Mouse (Mus musculus) liver, embryonic 14.5 days (tissue): ENCODE data around the gene Rabep2. TPM values are rescaled to one million over a fixed set of nuclear protein-coding genes. Genes with fewer than 3 reads are reported as not detected.

Experiments used
- ATAC-seq: fragments of 200-750 bp; cut with Nextera tagmentation; 2 replicates; pipeline ENCODE4 v1.8.0; 2017; ENCODE audit warnings: moderate number of reproducible peaks, mild to moderate bottlenecking, moderate library complexity; ENCODE audit not compliant: insufficient read depth
- DNase-seq, 3 experiments: peaks; one replicate each; pipeline ENCODE4 v3.0.0-alpha.2; 2012 to 2013; ENCODE audit warnings: low read depth in 3 of 3, low spot score in 3 of 3
- H3K27ac ChIP-seq: fragments of 300-500 bp; sonication (generic); 2 replicates; pipeline ENCODE4 v1.5.1; 2014; ENCODE audit warnings: moderate library complexity, mild to moderate bottlenecking, control low read depth, inconsistent platforms
- H3K27me3 ChIP-seq: fragments of 300-500 bp; sonication (generic); 2 replicates; pipeline ENCODE4 v1.6.1; 2014; ENCODE audit warnings: mild to moderate bottlenecking, low read length, moderate library complexity; ENCODE audit not compliant: control insufficient read depth, insufficient read depth
- H3K36me3 ChIP-seq: fragments of 300-500 bp; sonication (generic); replicated peaks from 2 replicates; pipeline ENCODE4 v1.6.1; 2014; ENCODE audit warnings: low read depth; ENCODE audit not compliant: control insufficient read depth, insufficient read depth
- H3K4me1 ChIP-seq, 2 experiments: fragments of 200-500 bp in 1 of 2; fragments of 300-500 bp in 1 of 2; sonication (generic) in 1 of 2; replicated peaks; 2 replicates each; pipeline ENCODE4 v1.6.1; 2012 to 2014; ENCODE audit warnings: antibody characterized with exemption in 1 of 2, inconsistent platforms in 1 of 2, low read length in 1 of 2; ENCODE audit not compliant: control insufficient read depth in 2 of 2, insufficient read depth in 2 of 2
- H3K4me2 ChIP-seq: fragments of 300-500 bp; sonication (generic); 2 replicates; pipeline ENCODE4 v1.6.1; 2014; ENCODE audit warnings: low read depth, mild to moderate bottlenecking, control low read depth, moderate library complexity
- H3K4me3 ChIP-seq, 2 experiments: fragments of 200-500 bp in 1 of 2; fragments of 300-500 bp in 1 of 2; sonication (generic) in 1 of 2; 2 replicates each; pipeline ENCODE4 v1.5.1; 2012 to 2014; ENCODE audit warnings: low read depth in 2 of 2, low read length in 2 of 2, mild to moderate bottlenecking in 2 of 2, control low read depth in 1 of 2, inconsistent platforms in 1 of 2, moderate library complexity in 1 of 2; ENCODE audit not compliant: insufficient read depth in 1 of 2
- H3K9ac ChIP-seq: fragments of 300-500 bp; sonication (generic); replicated peaks from 2 replicates; pipeline ENCODE4 v1.6.1; 2014; ENCODE audit warnings: mild to moderate bottlenecking, control low read depth, moderate library complexity
- H3K9me3 ChIP-seq: fragments of 300-500 bp; sonication (generic); 2 replicates; pipeline ENCODE4 v1.6.1; 2016; ENCODE audit warnings: low read length, mixed read lengths; ENCODE audit not compliant: control insufficient read depth
- CTCF ChIP-seq: IDR thresholded peaks from 2 replicates; pipeline ENCODE4 v1.5.1; 2016; ENCODE audit warnings: antibody characterized with exemption, low read depth, control low read depth
- EP300 ChIP-seq: IDR thresholded peaks from 2 replicates; pipeline ENCODE4 v1.6.1; 2016; ENCODE audit warnings: antibody characterized with exemption, low read depth
- WGBS: fragments of 180-500 bp; shearing (Covaris S2); extraction: QIAGEN DNeasy Blood & Tissue Kit; methylation state at CpG from one replicate; pipeline ENCODE4 v1.1.7; 2014; ENCODE audit not compliant: insufficient replicate concordance; 5-methylcytosine and 5-hydroxymethylcytosine counted together
- polyA plus RNA-seq, 2 experiments: library from polyadenylated mRNA; depleted of rRNA in 1 of 2; stranded (reverse) in 1 of 2; unstranded in 1 of 2; fragments of >200 nt; fragmentation: Nextera tagmentation in 1 of 2; extraction: Ambion mirVana in 1 of 2; gene quantifications; 2 replicates each; pipeline versions ENCODE4 v1.2.1 to v1.2.3; 2012 to 2014

Gene Rabep2
- polyA plus RNA-seq, 2 experiments, result 4.4 to 4.6 TPM

- peaks cover 0 to 16% of the 10 kb centered on the region in 2 experiments; a peak in 2 of 4 replicates for H3K4me1 ChIP-seq
- WGBS, result 28% methylated on average over 7 of the region's 7 CpGs
- H3K36me3 ChIP-seq, result no peaks in the 10 kb centered on the region; the same call in 1 of the 2 replicates
- H3K4me2 ChIP-seq, result no peak overlapping the region
- no peak for TF ChIP-seq CTCF
- TF ChIP-seq EP300, result no peak
- H3K27ac ChIP-seq, result no peak overlapping the region
- no peaks in the 10 kb centered on the region for H3K9me3 ChIP-seq
- ATAC-seq (no peak), DNase-seq (no peak)
- H3K27me3 ChIP-seq, result no peaks in the 10 kb centered on the region
- no peak overlapping the region for H3K4me3 ChIP-seq
- H3K9ac ChIP-seq, result no peak overlapping the region
Measured at GRCm38 (mm10) chr7:126465246-126466030, 36.9 kb downstream of the Rabep2 start.

GRCm38 (mm10) chr7:126466116-126466515 lies 37.6 kb downstream of the Rabep2 start:
- H3K27ac ChIP-seq, result no peak overlapping the region
- TF ChIP-seq EP300 (no peak), CTCF (no peak)
- H3K36me3 ChIP-seq, result no peaks in the 10 kb centered on the region; the same call in 1 of the 2 replicates
- no peak for ATAC-seq
- H3K4me2 ChIP-seq, result no peak overlapping the region
- 62% methylated on average over 9 of the region's 9 CpGs for WGBS
- DNase-seq, result no peak
- peaks cover 0 to 18% of the 10 kb centered on the region in 2 experiments; a peak in 2 of 4 replicates for H3K4me1 ChIP-seq
- H3K4me3 ChIP-seq, result no peak overlapping the region
- no peaks in the 10 kb centered on the region for H3K9me3 ChIP-seq
- no peak overlapping the region for H3K9ac ChIP-seq
- H3K27me3 ChIP-seq, result no peaks in the 10 kb centered on the region

- ATAC-seq, result no peak
- Histone ChIP-seq H3K4me3 (no peak overlapping the region), H3K9me3 (no peaks in the 10 kb centered on the region), H3K4me2 (no peak overlapping the region), H3K9ac (no peak overlapping the region), H3K27ac (no peak overlapping the region), H3K27me3 (no peaks in the 10 kb centered on the region), H3K4me1 (peaks cover 0 to 18% of the 10 kb centered on the region in 2 experiments; a peak in 2 of 4 replicates), H3K36me3 (no peaks in the 10 kb centered on the region; the same call in 1 of the 2 replicates)
- WGBS, result 68% methylated on average over 5 of the region's 5 CpGs
- no peak for DNase-seq
- TF ChIP-seq CTCF (no peak), EP300 (no peak)
Measured at GRCm38 (mm10) chr7:126466707-126467106, 38.1 kb downstream of the Rabep2 start.

GRCm38 (mm10) chr7:126467271-126467670 lies 38.7 kb downstream of the Rabep2 start:
- Histone ChIP-seq H3K27ac (no peak overlapping the region), H3K9me3 (no peaks in the 10 kb centered on the region), H3K36me3 (no peaks in the 10 kb centered on the region; the same call in 1 of the 2 replicates), H3K4me1 (peaks cover 0 to 18% of the 10 kb centered on the region in 2 experiments; a peak in 2 of 4 replicates), H3K4me3 (no peak overlapping the region), H3K27me3 (no peaks in the 10 kb centered on the region), H3K9ac (no peak overlapping the region), H3K4me2 (no peak overlapping the region)
- peak; percentile 36; the same call in 1 of the 2 replicates for ATAC-seq
- 52% methylated on average over 5 of the region's 5 CpGs for WGBS
- TF ChIP-seq EP300, result no peak
- TF ChIP-seq CTCF, result peak; percentile 87
- DNase-seq, result peak in 2 of 3 experiments; percentile 36 to 37

- peaks cover 0 to 18% of the 10 kb centered on the region in 2 experiments; a peak in 2 of 4 replicates for H3K4me1 ChIP-seq
Measured at GRCm38 (mm10) chr7:126467834-126468627, 39.5 kb downstream of the Rabep2 start.

More at GRCm38 (mm10) chr7:126467834-126468627, 39.5 kb downstream of the Rabep2 start:
- H3K27ac ChIP-seq, result no peak overlapping the region
- no peak for ATAC-seq
- TF ChIP-seq EP300 (no peak), CTCF (no peak)
- DNase-seq, result no peak
- H3K36me3 ChIP-seq, result no peaks in the 10 kb centered on the region; the same call in 1 of the 2 replicates
- no peak overlapping the region for H3K4me2 ChIP-seq
- H3K9me3 ChIP-seq, result no peaks in the 10 kb centered on the region
- no peaks in the 10 kb centered on the region for H3K27me3 ChIP-seq
- WGBS, result 78% methylated on average over 18 of the region's 18 CpGs
- no peak overlapping the region for H3K9ac ChIP-seq
- no peak overlapping the region for H3K4me3 ChIP-seq
